Mouse (Mus musculus) layer of hippocampus, adult 11-12 months (tissue): ENCODE measurements around the gene Scnn1b.

ENCODE experiments used
- DNase-seq: peaks from one replicate; pipeline ENCODE4 v3.0.0; 2022; ENCODE audit warnings: low spot score

Scnn1b gene

GRCm38 (mm10) chr7:121966169-121966568, 101.3 kb downstream of the Scnn1b start:
- no peak for DNase-seq
